Mouse (Mus musculus) CD4-positive naive resting alpha-beta T cell, adult 76 days (primary cell): ENCODE measurements around the gene Gm10944. TPM values are rescaled to one million over a fixed set of nuclear protein-coding genes. Genes with fewer than 3 reads are reported as not detected.

ENCODE experiments used
- total RNA-seq: library from RNA; stranded (reverse); gene quantifications from one replicate; pipeline ENCODE4 v1.2.4, GENCODE M21; 2023

Gene Gm10944
- not detected for total RNA-seq

GRCm38 (mm10) chr10:10681048-10681447, at the start of gene Gm10944:
Gene Gm10944 (plus strand): TSS chr10:10681348.

Other genes with a start within 250 kb of the Gm10944 start
- not detected for gene Adgb, start 209.0 kb upstream of the Gm10944 start, total RNA-seq
- 2.1 TPM for gene Rab32, start 123.1 kb upstream of the Gm10944 start, total RNA-seq